11 mouse cellular contexts compared by ENCODE assay signal in the genomic region with DNA sequence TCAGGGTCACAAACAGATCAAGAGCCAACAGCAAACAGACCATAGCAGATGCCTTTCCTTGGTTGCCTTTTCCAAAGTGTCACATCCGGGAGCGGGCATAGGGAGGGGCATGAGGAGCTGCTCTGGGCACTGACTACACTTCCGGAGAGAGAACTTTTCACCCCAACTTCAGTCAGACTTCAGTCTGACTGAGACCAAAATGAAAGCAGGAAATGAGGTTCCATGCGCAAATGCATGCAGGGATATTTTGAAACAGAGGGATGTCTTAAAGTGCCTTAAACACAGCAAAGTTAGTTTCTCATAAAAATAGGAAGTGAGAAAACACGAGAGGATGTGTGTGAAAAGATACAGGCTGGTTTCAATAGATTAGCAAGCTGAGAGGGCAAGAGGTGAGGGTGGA.
DNase-seq lines count a peak whose midpoint lies in the region; ATAC-seq and TF ChIP-seq lines count a peak whose summit lies in the region.
"Had no signal": no experiment of that assay in that cellular context is flagged by ENCODE, and none has a peak within 500 bp of the region (broad histone marks: within the 10 kb centered on the region; RNA-seq: fewer than 3 reads in every experiment).

No protein-coding gene starts in this region.

- no peaks in the 10 kb centered on the region for H3K4me1 ChIP-seq in stomach, embryonic 15.5 days
- H3K4me1 ChIP-seq in stomach, postnatal 0 days (replicated peaks; ENCODE audit: control insufficient read depth, insufficient read depth), result no peaks in the 10 kb centered on the region
- H3K4me1 ChIP-seq: hindbrain, embryonic 15.5 days had no signal

- H3K27me3 ChIP-seq in stomach, embryonic 15.5 days (replicated peaks), result no peaks in the 10 kb centered on the region
- H3K27me3 ChIP-seq in stomach, postnatal 0 days (ENCODE audit: control insufficient read depth, insufficient read depth, low read length), result no peaks in the 10 kb centered on the region
- H3K27me3 ChIP-seq: embryonic facial prominence, embryonic 15.5 days; hindbrain, embryonic 15.5 days; midbrain, embryonic 15.5 days had no signal

- no peaks in the 10 kb centered on the region for H3K9me3 ChIP-seq in stomach, embryonic 15.5 days
- H3K9me3 ChIP-seq in stomach, postnatal 0 days (ENCODE audit: control insufficient read depth, low read length), result no peaks in the 10 kb centered on the region
- H3K9me3 ChIP-seq: embryonic facial prominence, embryonic 15.5 days; hindbrain, embryonic 15.5 days; midbrain, embryonic 15.5 days had no signal

- no peak overlapping the region for H3K9ac ChIP-seq in stomach, embryonic 15.5 days
- no peak overlapping the region for H3K9ac ChIP-seq in stomach, postnatal 0 days (ENCODE audit: low read length)
- H3K9ac ChIP-seq: embryonic facial prominence, embryonic 15.5 days; hindbrain, embryonic 15.5 days; midbrain, embryonic 15.5 days had no signal

- H3K36me3 ChIP-seq in stomach, embryonic 15.5 days, result no peaks in the 10 kb centered on the region
- no peaks in the 10 kb centered on the region for H3K36me3 ChIP-seq in stomach, postnatal 0 days (ENCODE audit: control insufficient read depth, insufficient read depth, low read length)
- H3K36me3 ChIP-seq: embryonic facial prominence, embryonic 15.5 days; hindbrain, embryonic 15.5 days; midbrain, embryonic 15.5 days had no signal

- ATAC-seq in stomach, embryonic 15.5 days (ENCODE audit: insufficient read depth, low FRiP score, low read depth), result peak; percentile 31; the same call in 1 of the 2 replicates
- no peak for ATAC-seq in stomach, postnatal 0 days (ENCODE audit: low FRiP score, low TSS enrichment)
- ATAC-seq: midbrain, embryonic 15.5 days had no signal

- TF ChIP-seq CTCF in stomach, postnatal 0 days (IDR thresholded peaks at IDR 0.05; ENCODE audit: low read depth), result no peak

- H3K4me2 ChIP-seq in stomach, embryonic 15.5 days, result no peak overlapping the region
- no peak overlapping the region for H3K4me2 ChIP-seq in stomach, postnatal 0 days (replicated peaks; ENCODE audit: low read depth)
- H3K4me2 ChIP-seq: embryonic facial prominence, embryonic 15.5 days; hindbrain, embryonic 15.5 days; midbrain, embryonic 15.5 days had no signal

- H3K27ac ChIP-seq in stomach, embryonic 15.5 days, result no peak overlapping the region
- H3K27ac ChIP-seq in stomach, postnatal 0 days (replicated peaks), result no peak overlapping the region
- H3K27ac ChIP-seq: embryonic facial prominence, embryonic 15.5 days; hindbrain, embryonic 15.5 days; midbrain, embryonic 15.5 days had no signal

- intact Hi-C loops in gastrocnemius, postnatal 14 days (cut with DNase I; ENCODE audit: low total_unique reads), result no loop called here

- 56% methylated on average over 5 of the region's 5 CpGs for WGBS in stomach, embryonic 15.5 days
- WGBS in stomach, postnatal 0 days, result 58% methylated on average over 5 of the region's 5 CpGs

- H3K4me3 ChIP-seq in stomach, embryonic 15.5 days (replicated peaks), result no peak overlapping the region
- no peak overlapping the region for H3K4me3 ChIP-seq in stomach, postnatal 0 days (ENCODE audit: low read depth, low read length)
- H3K4me3 ChIP-seq: embryonic facial prominence, embryonic 15.5 days; hindbrain, embryonic 15.5 days; midbrain, embryonic 15.5 days had no signal

- DNase-seq in stomach, postnatal 0 days (ENCODE audit: low spot score), result no peak
- peak; percentile 20 to 25 for DNase-seq in kidney, adult 8-10 months
- DNase-seq in lung, postnatal 4 days, result peak; percentile 58 to 71
- DNase-seq in thymus, postnatal 4 days, result peak; percentile 46
- no peak for DNase-seq in embryo, embryonic 10.5 days (ENCODE audit: low spot score)
- DNase-seq in MN1 (ENCODE audit: low spot score), result no peak
- DNase-seq in gastrocnemius, postnatal 14 days, result no peak

- no peak for TF ChIP-seq EP300 in stomach, postnatal 0 days (optimal IDR thresholded peaks at IDR 0.05)

Comparison
In these comparisons a context has a peak if more than half of its experiments do, and no peak if none do; other contexts are left out.
1. DNase-seq: peak in kidney, adult 8-10 months (2 of 2), lung, postnatal 4 days (2 of 2) and thymus, postnatal 4 days (single experiment); none in stomach, postnatal 0 days (single experiment), embryo, embryonic 10.5 days (single experiment), MN1 (single experiment) and gastrocnemius, postnatal 14 days (single experiment).